Mouse (Mus musculus) limb, embryonic 14.5 days (tissue): ENCODE data around the gene Pde6h. TPM values are rescaled to one million over a fixed set of nuclear protein-coding genes. Genes with fewer than 3 reads are reported as not detected.

Experiments used
- ATAC-seq: fragments of 200-750 bp; cut with Nextera tagmentation; 2 replicates; pipeline ENCODE4 v1.8.0; 2017; ENCODE audit warnings: low read depth, moderate number of reproducible peaks, moderate TSS enrichment; ENCODE audit not compliant: low FRiP score
- DNase-seq: peaks from one replicate; pipeline ENCODE4 v3.0.0-alpha.2; 2015; ENCODE audit warnings: low spot score
- H3K27ac ChIP-seq: fragments of 300-500 bp; sonication (generic); replicated peaks from 2 replicates; pipeline ENCODE4 v1.5.1; 2014; ENCODE audit warnings: low read depth, mild to moderate bottlenecking, low read length, moderate library complexity, mixed read lengths
- H3K27me3 ChIP-seq: fragments of 300-500 bp; sonication (generic); 2 replicates; pipeline ENCODE4 v1.6.1; 2014; ENCODE audit warnings: low read length, mixed read lengths; ENCODE audit not compliant: control insufficient read depth, insufficient read depth
- H3K36me3 ChIP-seq: fragments of 300-500 bp; sonication (generic); 2 replicates; pipeline ENCODE4 v1.6.1; 2014; ENCODE audit warnings: mild to moderate bottlenecking, low read length, moderate library complexity, mixed read lengths; ENCODE audit not compliant: control insufficient read depth, insufficient read depth
- H3K4me1 ChIP-seq: fragments of 300-500 bp; sonication (generic); 2 replicates; pipeline ENCODE4 v1.6.1; 2014; ENCODE audit warnings: antibody characterized with exemption, low read length, mixed read lengths; ENCODE audit not compliant: control insufficient read depth, insufficient read depth
- H3K4me2 ChIP-seq: fragments of 300-500 bp; sonication (generic); replicated peaks from 2 replicates; pipeline ENCODE4 v1.6.1; 2014; ENCODE audit warnings: low read depth, mild to moderate bottlenecking, low read length, moderate library complexity; ENCODE audit not compliant: severe bottlenecking
- H3K4me3 ChIP-seq: fragments of 300-500 bp; sonication (generic); replicated peaks from 2 replicates; pipeline ENCODE4 v1.5.1; 2014; ENCODE audit warnings: low read length
- H3K9ac ChIP-seq: fragments of 300-500 bp; sonication (generic); 2 replicates; pipeline ENCODE4 v1.6.1; 2014; ENCODE audit warnings: mild to moderate bottlenecking, low read depth, low read length, moderate library complexity; ENCODE audit not compliant: severe bottlenecking
- H3K9me3 ChIP-seq: fragments of 300-500 bp; sonication (generic); 2 replicates; pipeline ENCODE4 v1.6.1; 2016; ENCODE audit warnings: low read length; ENCODE audit not compliant: control insufficient read depth
- POLR2A ChIP-seq: fragments of 200-500 bp; IDR thresholded peaks from 2 replicates; pipeline ENCODE4 v1.8.0; 2012; ENCODE audit warnings: inconsistent platforms, mild to moderate bottlenecking, moderate library complexity, borderline replicate concordance; ENCODE audit not compliant: insufficient read depth, insufficient read length; ENCODE audit errors: extremely low read depth
- WGBS: fragments of 180-500 bp; shearing (Covaris S2); extraction: QIAGEN DNeasy Blood & Tissue Kit; methylation state at CpG from one replicate; pipeline ENCODE4 v1.1.7; 2014; 5-methylcytosine and 5-hydroxymethylcytosine counted together
- polyA plus RNA-seq, 2 experiments: library from polyadenylated mRNA; depleted of rRNA in 1 of 2; stranded (reverse) in 1 of 2; unstranded in 1 of 2; fragments of >200 nt; fragmentation: Nextera tagmentation in 1 of 2; extraction: Ambion mirVana in 1 of 2; gene quantifications; 2 replicates each; pipeline versions ENCODE4 v1.2.1 to v1.2.3; 2012 to 2014

The Pde6h gene
- polyA plus RNA-seq, 2 experiments = 0.20 to 0.23 TPM

DNA sequence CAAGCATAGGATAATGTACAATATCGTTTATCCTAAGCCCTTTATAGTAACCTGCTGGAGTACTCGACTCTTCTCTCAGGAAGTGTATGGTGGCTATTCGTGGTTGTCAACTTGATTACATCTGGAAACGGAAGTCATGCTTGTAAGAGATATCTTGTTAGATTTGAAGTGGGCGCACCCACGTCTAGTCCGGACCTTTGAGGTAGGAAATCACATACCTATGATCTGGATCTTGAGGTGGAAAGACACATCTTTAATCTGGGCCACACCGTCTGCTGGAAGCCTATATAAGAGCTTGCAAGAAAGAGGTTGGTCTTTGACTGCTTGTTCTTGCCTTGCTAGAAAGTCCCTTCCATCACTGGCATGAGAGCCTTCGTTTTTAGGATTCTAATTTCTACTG, 21.1 kb upstream of the Pde6h start:
- 91% methylated on average over 9 of the region's 9 CpGs for WGBS
- H3K4me2 ChIP-seq = no peak overlapping the region
- H3K4me1 ChIP-seq = no peaks in the 10 kb centered on the region
- no peaks in the 10 kb centered on the region for H3K27me3 ChIP-seq
- no peak for ATAC-seq
- H3K4me3 ChIP-seq = no peak overlapping the region
- H3K9ac ChIP-seq = no peak overlapping the region
- H3K36me3 ChIP-seq = no peaks in the 10 kb centered on the region
- no peaks in the 10 kb centered on the region for H3K9me3 ChIP-seq
- H3K27ac ChIP-seq = no peak overlapping the region
- TF ChIP-seq POLR2A = no peak
- DNase-seq = no peak

DNA sequence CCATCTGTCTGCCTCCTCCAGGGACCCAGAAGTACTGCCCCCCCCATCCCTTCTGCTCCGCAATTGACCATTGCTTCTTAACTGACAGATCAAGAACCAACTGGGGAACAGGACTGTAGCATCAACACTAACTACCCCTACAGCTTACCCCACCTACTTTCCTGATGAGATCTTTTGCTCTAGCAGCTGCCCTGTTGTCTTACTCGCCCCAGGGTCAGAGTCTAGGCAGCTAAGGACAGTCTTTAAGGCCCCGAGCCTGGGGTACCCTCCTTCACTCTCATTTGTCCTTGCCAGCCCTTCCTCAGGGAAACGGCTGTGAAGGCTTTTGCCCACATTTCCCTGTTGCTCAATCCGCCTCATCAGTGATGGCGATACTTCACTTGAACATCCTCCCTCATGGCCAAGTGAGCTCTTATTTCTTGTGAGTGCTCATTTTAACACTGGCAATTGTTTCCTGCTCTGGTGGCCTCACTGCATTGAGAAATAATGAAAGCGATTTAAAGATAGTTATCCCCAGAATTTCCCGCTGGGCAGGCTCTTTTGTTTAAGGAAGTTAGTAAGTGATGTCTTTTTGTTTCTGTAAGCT, 19.7 kb upstream of the Pde6h start:
- Histone ChIP-seq H3K4me1 (no peaks in the 10 kb centered on the region), H3K36me3 (no peaks in the 10 kb centered on the region), H3K4me3 (no peak overlapping the region), H3K9me3 (no peaks in the 10 kb centered on the region), H3K9ac (no peak overlapping the region), H3K4me2 (no peak overlapping the region), H3K27me3 (no peaks in the 10 kb centered on the region), H3K27ac (no peak overlapping the region)
- TF ChIP-seq POLR2A = no peak
- DNase-seq = no peak
- WGBS = 77% methylated on average over 8 of the region's 8 CpGs
- no peak for ATAC-seq

DNA sequence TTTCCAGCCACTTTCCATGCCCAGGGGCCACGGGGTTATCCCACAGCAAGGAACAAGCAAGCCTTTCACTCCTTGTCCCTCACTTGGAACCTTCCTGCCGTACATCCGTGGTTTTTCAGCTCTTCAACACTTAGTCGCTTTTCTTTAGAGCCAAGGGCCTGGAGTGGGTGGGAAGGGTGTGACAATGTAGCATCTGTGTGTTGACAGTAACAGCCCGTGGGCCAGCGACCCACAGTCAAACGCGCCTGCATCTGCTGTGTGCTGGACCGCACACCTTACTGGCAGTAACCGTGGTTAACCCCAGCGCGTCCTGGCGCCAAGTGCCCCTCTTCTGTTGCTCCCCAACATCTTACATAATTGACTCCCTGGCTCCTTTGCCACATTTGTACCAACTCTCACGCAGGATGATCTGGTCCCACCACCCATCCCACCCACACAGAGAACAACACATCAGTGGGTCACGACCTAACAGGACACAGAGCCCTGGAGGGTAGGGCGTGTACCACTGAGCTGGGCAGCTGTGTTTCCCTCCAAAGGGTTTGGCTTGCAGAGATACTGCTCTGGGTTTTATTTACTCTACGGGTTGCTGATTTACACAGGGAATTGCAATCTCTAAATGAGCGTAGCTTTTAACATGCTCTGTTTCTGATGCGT, 17.2 kb upstream of the Pde6h start:
- H3K4me1 ChIP-seq = peaks cover 12% of the 10 kb centered on the region
- H3K27me3 ChIP-seq = no peaks in the 10 kb centered on the region
- H3K27ac ChIP-seq = no peak overlapping the region
- 85% methylated on average over 19 of the region's 19 CpGs for WGBS
- H3K9me3 ChIP-seq = no peaks in the 10 kb centered on the region
- H3K4me3 ChIP-seq = no peak overlapping the region
- no peak overlapping the region for H3K4me2 ChIP-seq
- no peak for ATAC-seq
- DNase-seq = no peak
- no peaks in the 10 kb centered on the region for H3K36me3 ChIP-seq
- TF ChIP-seq POLR2A = no peak
- H3K9ac ChIP-seq = no peak overlapping the region

DNA sequence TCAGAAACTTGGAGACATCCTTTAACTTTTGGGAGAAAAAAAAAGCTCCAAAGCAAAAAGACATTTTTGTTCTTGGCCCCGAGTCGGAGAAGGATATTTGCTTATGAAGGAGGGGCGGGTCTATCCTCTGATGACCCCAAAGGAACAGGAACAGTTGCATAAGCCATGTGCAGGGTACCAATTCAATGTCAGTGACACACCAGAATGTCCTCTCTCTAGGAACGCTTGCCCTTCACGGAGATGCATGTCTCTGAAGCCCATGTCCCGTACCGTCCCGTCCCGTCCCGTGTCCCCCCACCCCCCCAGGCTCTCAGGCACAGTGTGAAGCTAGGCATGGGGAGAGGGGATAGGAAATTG, 16.7 kb upstream of the Pde6h start:
- no peak for TF ChIP-seq POLR2A
- H3K27me3 ChIP-seq = no peaks in the 10 kb centered on the region
- no peak overlapping the region for H3K4me2 ChIP-seq
- H3K9ac ChIP-seq = no peak overlapping the region
- 87% methylated on average over 10 of the region's 10 CpGs for WGBS
- no peak overlapping the region for H3K27ac ChIP-seq
- no peaks in the 10 kb centered on the region for H3K9me3 ChIP-seq
- H3K36me3 ChIP-seq = no peaks in the 10 kb centered on the region
- peaks cover 12% of the 10 kb centered on the region for H3K4me1 ChIP-seq
- ATAC-seq (no peak), DNase-seq (no peak)
- H3K4me3 ChIP-seq = no peak overlapping the region

DNA sequence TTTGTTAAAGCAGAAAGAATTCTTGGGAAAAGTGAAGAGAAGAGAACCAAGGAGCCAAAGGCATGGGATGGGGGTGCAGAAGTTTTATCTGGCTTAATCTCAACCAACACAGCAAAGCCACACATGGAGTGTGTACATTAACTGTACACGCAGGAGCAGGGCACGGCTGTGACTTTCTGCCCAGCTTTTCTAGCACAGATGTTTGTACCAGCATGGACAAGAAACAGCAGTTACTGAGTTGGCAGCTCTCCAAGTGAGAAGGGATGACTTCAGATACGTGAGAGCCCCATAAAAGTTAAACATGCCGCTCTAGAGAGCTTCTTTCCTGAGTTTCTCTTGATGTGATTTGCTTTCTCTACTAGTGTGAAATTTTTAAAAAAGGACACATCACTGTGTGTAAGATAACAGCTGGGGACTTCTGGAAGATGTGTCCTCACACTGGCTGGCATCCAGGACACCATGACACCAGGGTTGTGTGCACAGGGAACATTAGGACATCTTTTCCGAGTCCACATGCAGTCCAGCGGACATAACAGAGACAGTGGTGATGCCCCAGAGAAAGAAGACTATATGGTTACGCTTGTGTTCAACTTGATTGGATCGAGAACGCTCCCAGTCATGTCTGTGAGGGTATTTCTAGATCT, 13.3 kb upstream of the Pde6h start:
- H3K27ac ChIP-seq = no peak overlapping the region
- no peaks in the 10 kb centered on the region for H3K27me3 ChIP-seq
- ATAC-seq = peak; percentile 21; the same call in 1 of the 2 replicates
- no peaks in the 10 kb centered on the region for H3K36me3 ChIP-seq
- no peak overlapping the region for H3K4me3 ChIP-seq
- WGBS = 57% methylated on average over 9 of the region's 9 CpGs
- no peak overlapping the region for H3K4me2 ChIP-seq
- H3K9me3 ChIP-seq = no peaks in the 10 kb centered on the region
- TF ChIP-seq POLR2A = no peak
- peak; percentile 72 for DNase-seq
- peaks cover 24% of the 10 kb centered on the region for H3K4me1 ChIP-seq
- no peak overlapping the region for H3K9ac ChIP-seq
